Mouse (Mus musculus) limb, embryonic 13.5 days (tissue): Measurements from ENCODE around the gene Cacna1c. TPM values are rescaled to one million over a fixed set of nuclear protein-coding genes. Genes with fewer than 3 reads are reported as not detected.

Experiments
- ATAC-seq: fragments of 200-750 bp; cut with Nextera tagmentation; 2 replicates; pipeline ENCODE4 v1.8.0; 2017; ENCODE audit warnings: low read depth, moderate number of reproducible peaks, moderate TSS enrichment; ENCODE audit not compliant: low FRiP score
- H3K27ac ChIP-seq: fragments of 300-500 bp; sonication (generic); 2 replicates; pipeline ENCODE4 v1.5.1; 2015; ENCODE audit warnings: inconsistent platforms, mild to moderate bottlenecking, moderate library complexity
- H3K27me3 ChIP-seq: fragments of 300-500 bp; sonication (generic); 2 replicates; pipeline ENCODE4 v1.6.1; 2015; ENCODE audit warnings: mild to moderate bottlenecking, inconsistent platforms
- H3K36me3 ChIP-seq: fragments of 300-500 bp; sonication (generic); 2 replicates; pipeline ENCODE4 v1.6.1; 2015; ENCODE audit warnings: inconsistent platforms, mild to moderate bottlenecking, moderate library complexity
- H3K4me1 ChIP-seq: fragments of 300-500 bp; sonication (generic); 2 replicates; pipeline ENCODE4 v1.6.1; 2015; ENCODE audit warnings: inconsistent platforms
- H3K4me2 ChIP-seq: fragments of 300-500 bp; sonication (generic); replicated peaks from 2 replicates; pipeline ENCODE4 v1.6.1; 2015; ENCODE audit warnings: inconsistent platforms, mild to moderate bottlenecking, moderate library complexity
- H3K4me3 ChIP-seq: fragments of 300-500 bp; sonication (generic); 2 replicates; pipeline ENCODE4 v1.5.1; 2015; ENCODE audit warnings: moderate library complexity, mild to moderate bottlenecking, inconsistent platforms
- H3K9ac ChIP-seq: fragments of 300-500 bp; sonication (generic); 2 replicates; pipeline ENCODE4 v1.6.1; 2015; ENCODE audit warnings: mild to moderate bottlenecking, inconsistent platforms
- H3K9me3 ChIP-seq: fragments of 300-500 bp; sonication (generic); 2 replicates; pipeline ENCODE4 v1.6.1; 2016; ENCODE audit warnings: inconsistent platforms
- WGBS: fragments of 180-500 bp; shearing (Covaris S2); methylation state at CpG from one replicate; pipeline ENCODE4 v1.1.7; 2015; 5-methylcytosine and 5-hydroxymethylcytosine counted together
- polyA plus RNA-seq: library from polyadenylated mRNA; unstranded; fragments of >200 nt; fragmentation: Nextera tagmentation; extraction: Ambion mirVana; gene quantifications from 2 replicates; pipeline ENCODE4 v1.2.1, GENCODE M21; 2015

The Cacna1c gene
- polyA plus RNA-seq, 1 experiment from 2014 or later = 9.9 TPM

GRCm38 (mm10) chr6:118938386-118939096, 257.7 kb downstream of the Cacna1c start:
- 58% methylated on average over 13 of the region's 13 CpGs for WGBS
- no peak for ATAC-seq

DNA sequence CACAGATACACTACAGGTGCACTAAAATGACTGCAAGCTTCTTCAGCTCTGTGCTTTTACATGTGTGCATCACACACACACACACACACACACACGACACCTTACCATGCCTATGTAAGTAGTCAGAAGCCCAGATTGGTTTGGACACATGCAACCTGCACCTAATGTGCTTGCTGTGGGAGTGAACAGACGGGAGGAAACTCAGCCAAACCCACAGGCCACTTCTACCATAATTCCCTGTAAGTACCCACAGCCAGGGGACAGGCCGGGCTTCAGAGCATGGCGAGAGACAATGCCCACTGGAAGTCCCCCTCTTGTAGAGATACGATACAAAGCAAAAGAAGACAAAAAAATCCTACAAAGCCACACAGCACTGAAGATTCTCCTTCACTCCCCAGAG, 258.7 kb downstream of the Cacna1c start:
- Histone ChIP-seq H3K9me3 (no peaks in the 10 kb centered on the region), H3K27ac (no peak overlapping the region), H3K27me3 (no peaks in the 10 kb centered on the region), H3K4me1 (peaks cover 38% of the 10 kb centered on the region), H3K4me2 (no peak overlapping the region), H3K4me3 (no peak overlapping the region), H3K36me3 (no peaks in the 10 kb centered on the region), H3K9ac (no peak overlapping the region)
- ATAC-seq = no peak
- 89% methylated on average over 5 of the region's 5 CpGs for WGBS

More at GRCm38 (mm10) chr6:118938386-118939096, 257.7 kb downstream of the Cacna1c start:
- Histone ChIP-seq H3K9ac (no peak overlapping the region), H3K9me3 (no peaks in the 10 kb centered on the region), H3K4me2 (no peak overlapping the region), H3K36me3 (no peaks in the 10 kb centered on the region), H3K27ac (no peak overlapping the region), H3K4me1 (peaks cover 35% of the 10 kb centered on the region), H3K27me3 (no peaks in the 10 kb centered on the region), H3K4me3 (no peak overlapping the region)

DNA sequence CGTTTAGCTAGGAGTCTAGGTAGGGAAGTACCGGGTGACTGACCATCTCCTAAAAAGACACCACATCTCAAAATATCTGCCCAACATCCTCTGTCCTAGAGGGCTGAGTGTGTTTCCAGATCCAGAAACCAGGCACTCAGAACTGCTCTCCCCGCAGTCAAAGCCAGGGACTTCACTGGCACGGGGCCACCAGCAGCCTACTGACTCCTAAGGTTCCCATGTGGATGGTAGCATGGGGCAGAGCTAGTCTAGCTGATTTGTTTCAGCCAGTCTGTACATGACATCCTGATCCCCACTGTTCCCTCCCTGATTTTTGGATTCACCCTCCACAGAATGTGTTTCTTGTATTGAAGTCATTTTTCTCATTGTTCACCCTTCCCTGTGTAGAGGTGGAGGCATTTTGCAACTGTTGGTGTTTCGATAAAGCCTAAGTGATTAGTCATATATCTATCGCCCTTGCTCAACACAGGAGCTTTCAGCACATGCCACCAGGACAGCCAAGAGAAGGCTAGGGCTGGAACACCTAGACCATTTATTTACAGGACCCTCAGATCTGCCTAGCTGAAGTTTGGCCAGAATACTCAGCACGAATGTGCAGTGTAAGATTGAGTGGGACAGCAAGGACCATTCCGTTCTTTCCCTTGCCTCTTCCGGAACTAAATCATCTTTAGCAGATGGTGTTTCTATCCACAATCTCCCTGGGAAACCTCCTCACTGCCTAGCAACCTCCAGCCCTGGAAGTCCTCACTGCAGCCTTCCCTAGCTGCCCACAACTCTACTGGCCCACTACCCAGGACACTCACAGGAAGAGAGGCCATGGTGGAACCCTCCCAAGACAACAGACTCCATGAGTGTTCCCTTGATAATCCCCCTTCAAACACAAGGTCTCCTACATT, 260.4 kb downstream of the Cacna1c start:
- no peaks in the 10 kb centered on the region for H3K9me3 ChIP-seq
- H3K27me3 ChIP-seq = no peaks in the 10 kb centered on the region
- no peak overlapping the region for H3K27ac ChIP-seq
- H3K36me3 ChIP-seq = no peaks in the 10 kb centered on the region
- no peak overlapping the region for H3K9ac ChIP-seq
- no peak for ATAC-seq
- H3K4me2 ChIP-seq = no peak overlapping the region
- H3K4me1 ChIP-seq = peaks cover 37% of the 10 kb centered on the region
- 83% methylated on average over 9 of the region's 9 CpGs for WGBS
- H3K4me3 ChIP-seq = no peak overlapping the region

DNA sequence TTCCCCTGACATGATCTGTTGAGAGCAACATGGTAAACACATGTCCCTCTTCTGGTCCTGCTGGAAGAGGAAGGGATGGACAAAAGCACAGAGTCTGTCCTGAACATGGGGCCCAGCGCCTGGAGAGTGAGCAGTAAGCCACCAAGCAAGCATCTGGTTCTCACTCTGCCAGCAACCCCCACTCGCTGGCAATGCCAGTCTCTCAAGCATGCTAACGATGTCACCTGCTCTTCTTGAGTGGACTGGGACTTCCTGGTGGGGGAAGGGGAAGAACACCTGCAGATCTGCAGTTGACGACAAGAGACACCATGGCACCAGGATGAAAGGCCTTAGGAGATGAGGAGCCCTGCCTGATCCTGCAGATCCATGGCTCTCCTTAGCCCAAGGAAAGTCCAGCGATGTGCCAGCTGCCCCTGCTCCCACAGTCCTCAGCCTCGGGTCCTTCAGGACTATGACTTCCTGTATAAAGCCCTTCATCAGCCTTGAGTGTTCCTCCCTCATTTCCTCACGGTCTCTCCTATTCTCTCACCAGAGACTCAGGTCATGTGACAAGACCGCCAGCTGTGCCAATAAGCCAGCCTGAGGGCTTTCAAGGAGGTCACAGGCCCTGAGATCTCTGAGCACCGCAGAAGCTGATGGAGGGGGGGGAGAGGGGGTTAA, 261.8 kb downstream of the Cacna1c start:
- H3K27me3 ChIP-seq = no peaks in the 10 kb centered on the region
- H3K27ac ChIP-seq = no peak overlapping the region
- ATAC-seq = no peak
- no peak overlapping the region for H3K9ac ChIP-seq
- H3K36me3 ChIP-seq = no peaks in the 10 kb centered on the region
- no peak overlapping the region for H3K4me3 ChIP-seq
- 37% methylated on average over 9 of the region's 9 CpGs for WGBS
- H3K4me2 ChIP-seq = no peak overlapping the region
- peaks cover 49% of the 10 kb centered on the region for H3K4me1 ChIP-seq
- H3K9me3 ChIP-seq = no peaks in the 10 kb centered on the region

GRCm38 (mm10) chr6:118933017-118933594, 263.1 kb downstream of the Cacna1c start:
- Histone ChIP-seq H3K9ac (no peak overlapping the region), H3K4me1 (peaks cover 52% of the 10 kb centered on the region), H3K27ac (no peak overlapping the region), H3K27me3 (no peaks in the 10 kb centered on the region), H3K4me3 (no peak overlapping the region), H3K9me3 (no peaks in the 10 kb centered on the region), H3K36me3 (no peaks in the 10 kb centered on the region), H3K4me2 (no peak overlapping the region)
- 87% methylated on average over 9 of the region's 9 CpGs for WGBS
- ATAC-seq = no peak

- no peak for ATAC-seq
- no peak overlapping the region for H3K4me2 ChIP-seq
- H3K27me3 ChIP-seq = no peaks in the 10 kb centered on the region
- no peak overlapping the region for H3K9ac ChIP-seq
- 27% methylated on average over 8 of the region's 8 CpGs for WGBS
- no peak overlapping the region for H3K4me3 ChIP-seq
- H3K4me1 ChIP-seq = peaks cover 62% of the 10 kb centered on the region
- H3K36me3 ChIP-seq = no peaks in the 10 kb centered on the region
- no peaks in the 10 kb centered on the region for H3K9me3 ChIP-seq
- no peak overlapping the region for H3K27ac ChIP-seq
These were observed 264.1 kb downstream of the Cacna1c start for GRCm38 (mm10) chr6:118932002-118932700.

DNA sequence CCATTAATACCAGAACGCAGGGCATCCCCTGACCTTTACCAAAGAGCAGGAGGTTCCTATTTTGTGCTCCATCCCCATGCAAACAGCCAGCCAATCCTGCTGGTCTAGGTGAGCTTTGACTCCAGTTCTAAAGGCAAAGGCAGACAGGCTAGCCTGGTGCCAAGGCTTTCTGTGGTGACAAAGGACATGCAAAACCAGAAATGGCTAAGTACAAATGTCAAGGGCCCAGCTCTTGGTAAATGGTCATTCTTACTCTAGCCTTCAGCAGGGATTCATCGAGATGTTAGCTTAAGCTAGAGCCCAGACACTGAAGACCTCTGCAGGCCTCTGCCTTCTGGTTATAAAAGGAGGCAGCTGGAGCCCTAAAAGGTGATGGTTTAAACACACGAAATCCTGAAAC, 269.5 kb downstream of the Cacna1c start:
- no peak overlapping the region for H3K4me2 ChIP-seq
- no peaks in the 10 kb centered on the region for H3K27me3 ChIP-seq
- 41% methylated on average over 3 of the region's 3 CpGs for WGBS
- no peaks in the 10 kb centered on the region for H3K36me3 ChIP-seq
- no peaks in the 10 kb centered on the region for H3K9me3 ChIP-seq
- no peak for ATAC-seq
- H3K27ac ChIP-seq = no peak overlapping the region
- no peak overlapping the region for H3K4me3 ChIP-seq
- no peak overlapping the region for H3K9ac ChIP-seq
- H3K4me1 ChIP-seq = peaks cover 69% of the 10 kb centered on the region

GRCm38 (mm10) chr6:118924426-118924825, 271.8 kb downstream of the Cacna1c start:
- Histone ChIP-seq H3K27me3 (no peaks in the 10 kb centered on the region), H3K4me3 (no peak overlapping the region), H3K36me3 (no peaks in the 10 kb centered on the region), H3K4me1 (peaks cover 57% of the 10 kb centered on the region), H3K9ac (no peak overlapping the region), H3K4me2 (no peak overlapping the region), H3K27ac (no peak overlapping the region), H3K9me3 (no peaks in the 10 kb centered on the region)
- ATAC-seq = no peak
- 83% methylated on average over 12 of the region's 12 CpGs for WGBS

DNA sequence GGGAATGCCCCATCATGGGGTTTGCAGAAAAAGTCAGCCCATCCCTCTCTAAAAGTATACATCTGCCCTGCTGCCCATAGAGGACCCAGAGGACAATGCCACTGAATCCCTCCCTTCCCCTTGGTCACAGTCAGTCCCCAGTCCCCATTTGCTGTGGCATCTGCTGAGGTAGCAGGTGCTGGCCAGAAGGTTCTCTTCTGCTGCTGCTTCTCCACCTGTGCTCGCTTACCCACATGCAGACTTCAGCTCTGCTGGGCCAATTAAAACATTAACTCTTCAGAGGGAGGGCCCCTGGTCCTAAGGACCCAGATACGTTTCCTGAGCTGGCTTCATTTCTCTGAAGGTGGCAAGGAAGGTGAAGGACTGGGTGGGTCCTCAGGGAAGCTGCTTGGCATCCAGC, 272.3 kb downstream of the Cacna1c start:
- Histone ChIP-seq H3K9ac (no peak overlapping the region), H3K4me3 (no peak overlapping the region), H3K4me1 (peaks cover 52% of the 10 kb centered on the region), H3K9me3 (no peaks in the 10 kb centered on the region), H3K27ac (no peak overlapping the region), H3K36me3 (no peaks in the 10 kb centered on the region), H3K27me3 (no peaks in the 10 kb centered on the region), H3K4me2 (no peak overlapping the region)
- ATAC-seq = no peak
- WGBS = 51% methylated on average over 2 of the region's 2 CpGs

- peak overlapping the region; percentile 35; the same call in 1 of the 2 replicates for H3K9ac ChIP-seq
- no peaks in the 10 kb centered on the region for H3K27me3 ChIP-seq
- no peaks in the 10 kb centered on the region for H3K9me3 ChIP-seq
- peaks cover 45% of the 10 kb centered on the region for H3K4me1 ChIP-seq
- no peak overlapping the region for H3K4me2 ChIP-seq
- no peaks in the 10 kb centered on the region for H3K36me3 ChIP-seq
- WGBS = 62% methylated on average over 5 of the region's 5 CpGs
- no peak overlapping the region for H3K4me3 ChIP-seq
- H3K27ac ChIP-seq = peak overlapping the region; percentile 23; the same call in 1 of the 2 replicates
- ATAC-seq = no peak
These were observed 273.0 kb downstream of the Cacna1c start for GRCm38 (mm10) chr6:118923212-118923577.

DNA sequence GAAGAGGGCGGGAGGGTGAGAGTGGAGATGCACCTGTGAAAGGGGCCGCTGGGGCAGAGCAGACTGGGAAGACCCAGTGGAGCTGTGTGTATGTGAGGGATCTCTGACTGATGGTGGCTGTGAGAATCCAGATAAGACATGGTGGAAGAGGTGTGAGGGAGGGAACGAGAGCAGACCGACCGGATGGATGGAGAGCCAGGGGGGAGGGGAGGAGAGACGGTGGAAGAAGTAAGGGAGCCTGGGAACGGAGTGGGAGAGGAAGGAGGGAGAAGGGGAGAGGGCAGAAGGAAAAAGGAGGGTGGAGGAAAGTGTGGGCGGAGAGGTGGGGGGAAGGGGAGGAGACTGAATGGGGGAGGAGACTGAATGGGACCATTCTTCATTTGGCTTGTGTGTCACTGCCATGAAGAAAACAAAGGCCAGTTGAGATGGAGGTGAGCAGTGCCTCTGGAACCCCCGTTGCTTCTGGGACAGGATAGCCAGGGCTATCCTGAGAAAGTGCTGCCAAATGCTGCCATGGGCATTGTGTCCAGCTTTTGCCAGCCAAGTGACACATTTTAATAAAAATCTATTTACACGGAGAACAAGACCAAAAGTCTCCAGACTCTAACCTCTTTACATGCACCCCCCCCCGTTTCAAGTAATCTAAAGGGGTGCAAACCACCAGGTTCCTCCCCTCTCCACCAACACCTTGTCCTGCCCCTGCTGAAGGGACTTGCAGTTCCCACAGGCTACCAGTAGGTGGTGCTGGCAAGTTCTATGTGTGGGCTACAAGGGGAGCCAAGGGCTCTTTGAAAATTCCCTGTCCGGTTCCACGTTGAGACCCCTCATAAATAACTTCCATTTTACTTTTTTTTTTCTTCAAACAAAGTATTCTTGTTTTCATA, 273.6 kb downstream of the Cacna1c start:
- Histone ChIP-seq H3K4me2 (0 out of 2 replicates have a peak overlapping the region, but pooled peaks have one; percentile 10), H3K36me3 (no peaks in the 10 kb centered on the region), H3K4me1 (peaks cover 38% of the 10 kb centered on the region), H3K27ac (no peak overlapping the region), H3K4me3 (no peak overlapping the region), H3K9me3 (no peaks in the 10 kb centered on the region), H3K27me3 (no peaks in the 10 kb centered on the region), H3K9ac (no peak overlapping the region)
- ATAC-seq = peak; percentile 64; the same call in 1 of the 2 replicates
- WGBS = 23% methylated on average over 13 of the region's 13 CpGs
